Comparison of ENCODE assay signal across 26 mouse cellular contexts in the genomic region with DNA sequence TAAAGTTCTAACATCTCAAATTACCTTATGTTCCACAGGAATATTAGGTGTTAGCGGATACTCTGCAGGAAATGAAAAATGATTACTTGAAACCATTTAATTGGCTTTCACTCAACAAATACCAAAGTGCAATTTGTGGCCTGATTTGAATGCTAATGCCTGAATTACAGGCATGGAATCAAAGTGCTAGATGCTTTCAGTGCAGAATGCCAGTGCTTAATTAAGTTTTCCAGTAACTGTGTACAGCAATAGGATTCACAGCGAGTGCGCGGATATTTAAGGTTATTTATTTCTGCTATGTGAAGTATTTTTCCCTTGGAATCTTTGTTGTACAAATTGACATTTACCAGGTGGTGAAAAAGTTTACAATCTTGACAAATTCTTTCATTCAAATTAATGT.
"Had no signal": no experiment of that assay in that cellular context is flagged by ENCODE, and none has a peak within 500 bp of the region (broad histone marks: within the 10 kb centered on the region; RNA-seq: fewer than 3 reads in every experiment).

No protein-coding gene starts in this region.

- H3K4me3 ChIP-seq: heart, adult 2 months; heart, embryonic 13.5 days; heart, embryonic 15.5 days; hindbrain, embryonic 13.5 days; kidney, embryonic 15.5 days; limb, embryonic 13.5 days; limb, embryonic 15.5 days; liver, embryonic 12.5 days had no signal

- H3K27ac ChIP-seq: heart, adult 2 months; heart, embryonic 13.5 days; heart, embryonic 15.5 days; hindbrain, embryonic 13.5 days; hindbrain, postnatal 0 days; kidney, embryonic 15.5 days; kidney, postnatal 0 days; limb, embryonic 13.5 days; limb, embryonic 15.5 days; liver, embryonic 12.5 days; liver, embryonic 14.5 days had no signal

- H3K4me1 ChIP-seq: heart, embryonic 15.5 days; hindbrain, embryonic 13.5 days; kidney, embryonic 15.5 days; limb, embryonic 13.5 days; limb, embryonic 15.5 days; liver, embryonic 12.5 days had no signal

- H3K27me3 ChIP-seq: heart, embryonic 13.5 days; heart, embryonic 15.5 days; hindbrain, embryonic 13.5 days; kidney, embryonic 15.5 days; limb, embryonic 13.5 days; limb, embryonic 15.5 days; liver, embryonic 12.5 days had no signal

- H3K9ac ChIP-seq: heart, embryonic 13.5 days; heart, embryonic 15.5 days; hindbrain, embryonic 13.5 days; kidney, embryonic 15.5 days; limb, embryonic 13.5 days; limb, embryonic 15.5 days; liver, embryonic 12.5 days; liver, embryonic 14.5 days had no signal

- H3K36me3 ChIP-seq: heart, embryonic 13.5 days; heart, embryonic 15.5 days; hindbrain, embryonic 13.5 days; kidney, embryonic 15.5 days; limb, embryonic 13.5 days; limb, embryonic 15.5 days; liver, embryonic 12.5 days had no signal

- ATAC-seq: hindbrain, postnatal 0 days; intestine, embryonic 16.5 days; liver, embryonic 12.5 days had no signal

- H3K4me2 ChIP-seq: heart, embryonic 11.5 days; heart, embryonic 13.5 days; heart, embryonic 15.5 days; hindbrain, embryonic 13.5 days; kidney, embryonic 15.5 days; limb, embryonic 13.5 days; limb, embryonic 15.5 days; liver, embryonic 12.5 days had no signal

- H3K9me3 ChIP-seq: heart, embryonic 13.5 days; heart, embryonic 15.5 days; hindbrain, embryonic 13.5 days; kidney, embryonic 15.5 days; limb, embryonic 13.5 days; limb, embryonic 15.5 days; liver, embryonic 12.5 days had no signal

- DNase-seq: gastrocnemius, postnatal 14 days; gastrocnemius, postnatal 36 days; heart, adult 11 months; heart, adult 2 months; heart, postnatal 14 days; heart, postnatal 36 days; kidney, adult 11 months; kidney, adult 2 months; kidney, adult 9 months; kidney, postnatal 14 days; kidney, postnatal 36 days; layer of hippocampus, adult 9-11 months; layer of hippocampus, postnatal 36 days; left cerebral cortex, postnatal 4 days had no signal
